Mouse (Mus musculus) ES-Bruce4 (cell line): Measurements from ENCODE around the gene Cep63. TPM values are rescaled to one million over a fixed set of nuclear protein-coding genes. Genes with fewer than 3 reads are reported as not detected.

ENCODE experiments used
- H3K27ac ChIP-seq: 2 replicates; pipeline ENCODE4 v1.5.1; 2012; ENCODE audit warnings: low read length, inconsistent platforms; ENCODE audit not compliant: insufficient read depth
- H3K27me3 ChIP-seq: 2 replicates; pipeline ENCODE4 v1.6.1; 2012; ENCODE audit warnings: mild to moderate bottlenecking, low read length, inconsistent platforms; ENCODE audit not compliant: control insufficient read depth, poor library complexity, insufficient read depth, severe bottlenecking
- H3K36me3 ChIP-seq: 2 replicates; pipeline ENCODE4 v1.6.1; 2012; ENCODE audit warnings: inconsistent platforms, mild to moderate bottlenecking, low read length, moderate library complexity; ENCODE audit not compliant: control insufficient read depth, poor library complexity, insufficient read depth, severe bottlenecking
- H3K4me1 ChIP-seq: one replicate; pipeline ENCODE4 v1.8.1; 2011; ENCODE audit warnings: low read length; ENCODE audit not compliant: control insufficient read depth, insufficient read depth
- H3K4me3 ChIP-seq: 2 replicates; pipeline ENCODE4 v1.5.1; 2011; ENCODE audit warnings: low read depth, mild to moderate bottlenecking, low read length
- H3K9ac ChIP-seq: 2 replicates; pipeline ENCODE4 v1.6.1; 2012; ENCODE audit warnings: low read depth, mild to moderate bottlenecking, inconsistent platforms; ENCODE audit not compliant: poor library complexity, severe bottlenecking
- H3K9me3 ChIP-seq: replicated peaks from 2 replicates; pipeline ENCODE4 v1.6.1; 2012; ENCODE audit warnings: mild to moderate bottlenecking, low read length, inconsistent platforms; ENCODE audit not compliant: control insufficient read depth, poor library complexity, insufficient read depth, severe bottlenecking
- CTCF ChIP-seq: IDR thresholded peaks from one replicate; pipeline ENCODE4 v1.8.1; 2011; ENCODE audit warnings: low read depth, low read length
- EP300 ChIP-seq: IDR thresholded peaks from 2 replicates; pipeline ENCODE4 v1.6.1; 2011; ENCODE audit warnings: low read depth, low read length; ENCODE audit not compliant: insufficient read depth
- POLR2A ChIP-seq: IDR thresholded peaks from one replicate; pipeline ENCODE4 v1.8.1; 2011; ENCODE audit warnings: low read length; ENCODE audit not compliant: insufficient read depth
- polyA plus RNA-seq: library from polyadenylated mRNA; stranded (reverse); fragments of >200 nt; gene quantifications from 2 replicates; pipeline ENCODE4 v1.2.4, GENCODE M21; 2011; ENCODE audit warnings: low read depth; ENCODE audit not compliant: missing spikeins, insufficient read depth, insufficient read length

The Cep63 gene
- polyA plus RNA-seq, 1 experiment, result 20.9 TPM

GRCm38 (mm10) chr9:102636553-102636952, 10.2 kb upstream of the Cep63 start:
- peaks cover 7% of the 10 kb centered on the region for H3K36me3 ChIP-seq
- H3K27ac ChIP-seq, result no peak overlapping the region
- H3K4me3 ChIP-seq, result no peak overlapping the region
- no peak for TF ChIP-seq EP300
- TF ChIP-seq CTCF, result peak; percentile 11
- no peak for TF ChIP-seq POLR2A
- H3K4me1 ChIP-seq, result no peaks in the 10 kb centered on the region
- no peaks in the 10 kb centered on the region for H3K9me3 ChIP-seq
- no peak overlapping the region for H3K9ac ChIP-seq
- H3K27me3 ChIP-seq, result no peaks in the 10 kb centered on the region

GRCm38 (mm10) chr9:102634453-102634852, 8.1 kb upstream of the Cep63 start:
- peaks cover 8% of the 10 kb centered on the region for H3K36me3 ChIP-seq
- no peak overlapping the region for H3K27ac ChIP-seq
- TF ChIP-seq CTCF, result no peak
- TF ChIP-seq POLR2A, result no peak
- no peak for TF ChIP-seq EP300
- no peak overlapping the region for H3K9ac ChIP-seq
- H3K4me1 ChIP-seq, result no peaks in the 10 kb centered on the region
- H3K9me3 ChIP-seq, result no peaks in the 10 kb centered on the region
- no peaks in the 10 kb centered on the region for H3K27me3 ChIP-seq
- H3K4me3 ChIP-seq, result no peak overlapping the region

- Histone ChIP-seq H3K36me3 (peaks cover 8% of the 10 kb centered on the region), H3K27ac (no peak overlapping the region), H3K9me3 (no peaks in the 10 kb centered on the region), H3K9ac (no peak overlapping the region), H3K4me1 (no peaks in the 10 kb centered on the region), H3K27me3 (no peaks in the 10 kb centered on the region), H3K4me3 (no peak overlapping the region)
- TF ChIP-seq CTCF (peak; percentile 27), POLR2A (no peak)
These were observed 6.7 kb upstream of the Cep63 start for GRCm38 (mm10) chr9:102632923-102633537.

- Histone ChIP-seq H3K36me3 (peaks cover 8% of the 10 kb centered on the region), H3K9ac (no peak overlapping the region), H3K4me3 (no peak overlapping the region), H3K27me3 (no peaks in the 10 kb centered on the region), H3K27ac (no peak overlapping the region), H3K4me1 (no peaks in the 10 kb centered on the region), H3K9me3 (no peaks in the 10 kb centered on the region)
- no peak for TF ChIP-seq CTCF
- no peak for TF ChIP-seq POLR2A
- no peak for TF ChIP-seq EP300
These were observed 5.8 kb upstream of the Cep63 start for GRCm38 (mm10) chr9:102632173-102632572.

GRCm38 (mm10) chr9:102631589-102632147, 5.3 kb upstream of the Cep63 start:
- Histone ChIP-seq H3K4me1 (no peaks in the 10 kb centered on the region), H3K4me3 (no peak overlapping the region), H3K36me3 (peaks cover 8% of the 10 kb centered on the region), H3K9me3 (no peaks in the 10 kb centered on the region), H3K9ac (no peak overlapping the region), H3K27ac (no peak overlapping the region), H3K27me3 (no peaks in the 10 kb centered on the region)
- no peak for TF ChIP-seq EP300
- no peak for TF ChIP-seq POLR2A
- TF ChIP-seq CTCF, result no peak

- H3K27ac ChIP-seq, result no peak overlapping the region
- no peaks in the 10 kb centered on the region for H3K9me3 ChIP-seq
- H3K4me1 ChIP-seq, result no peaks in the 10 kb centered on the region
- H3K9ac ChIP-seq, result no peak overlapping the region
- TF ChIP-seq POLR2A, result no peak
- TF ChIP-seq CTCF, result no peak
- no peak for TF ChIP-seq EP300
- peaks cover 5% of the 10 kb centered on the region; the same call in 1 of the 2 replicates for H3K36me3 ChIP-seq
- H3K27me3 ChIP-seq, result no peaks in the 10 kb centered on the region
- H3K4me3 ChIP-seq, result no peak overlapping the region
These were observed 2.7 kb upstream of the Cep63 start for GRCm38 (mm10) chr9:102629052-102629451.
